Mouse (Mus musculus) limb, embryonic 14.5 days (tissue): ENCODE results near the gene Rpl18a. TPM values are rescaled to one million over a fixed set of nuclear protein-coding genes. Genes with fewer than 3 reads are reported as not detected.

ENCODE experiments used
- ATAC-seq: fragments of 200-750 bp; cut with Nextera tagmentation; 2 replicates; pipeline ENCODE4 v1.8.0; 2017; ENCODE audit warnings: low read depth, moderate number of reproducible peaks, moderate TSS enrichment; ENCODE audit not compliant: low FRiP score
- DNase-seq: peaks from one replicate; pipeline ENCODE4 v3.0.0-alpha.2; 2015; ENCODE audit warnings: low spot score
- H3K27ac ChIP-seq: fragments of 300-500 bp; sonication (generic); replicated peaks from 2 replicates; pipeline ENCODE4 v1.5.1; 2014; ENCODE audit warnings: low read depth, mild to moderate bottlenecking, low read length, moderate library complexity, mixed read lengths
- H3K27me3 ChIP-seq: fragments of 300-500 bp; sonication (generic); 2 replicates; pipeline ENCODE4 v1.6.1; 2014; ENCODE audit warnings: low read length, mixed read lengths; ENCODE audit not compliant: control insufficient read depth, insufficient read depth
- H3K36me3 ChIP-seq: fragments of 300-500 bp; sonication (generic); 2 replicates; pipeline ENCODE4 v1.6.1; 2014; ENCODE audit warnings: mild to moderate bottlenecking, low read length, moderate library complexity, mixed read lengths; ENCODE audit not compliant: control insufficient read depth, insufficient read depth
- H3K4me1 ChIP-seq: fragments of 300-500 bp; sonication (generic); 2 replicates; pipeline ENCODE4 v1.6.1; 2014; ENCODE audit warnings: antibody characterized with exemption, low read length, mixed read lengths; ENCODE audit not compliant: control insufficient read depth, insufficient read depth
- H3K4me2 ChIP-seq: fragments of 300-500 bp; sonication (generic); replicated peaks from 2 replicates; pipeline ENCODE4 v1.6.1; 2014; ENCODE audit warnings: low read depth, mild to moderate bottlenecking, low read length, moderate library complexity; ENCODE audit not compliant: severe bottlenecking
- H3K4me3 ChIP-seq: fragments of 300-500 bp; sonication (generic); replicated peaks from 2 replicates; pipeline ENCODE4 v1.5.1; 2014; ENCODE audit warnings: low read length
- H3K9ac ChIP-seq: fragments of 300-500 bp; sonication (generic); 2 replicates; pipeline ENCODE4 v1.6.1; 2014; ENCODE audit warnings: mild to moderate bottlenecking, low read depth, low read length, moderate library complexity; ENCODE audit not compliant: severe bottlenecking
- H3K9me3 ChIP-seq: fragments of 300-500 bp; sonication (generic); 2 replicates; pipeline ENCODE4 v1.6.1; 2016; ENCODE audit warnings: low read length; ENCODE audit not compliant: control insufficient read depth
- POLR2A ChIP-seq: fragments of 200-500 bp; IDR thresholded peaks from 2 replicates; pipeline ENCODE4 v1.8.0; 2012; ENCODE audit warnings: inconsistent platforms, mild to moderate bottlenecking, moderate library complexity, borderline replicate concordance; ENCODE audit not compliant: insufficient read depth, insufficient read length; ENCODE audit errors: extremely low read depth
- WGBS: fragments of 180-500 bp; shearing (Covaris S2); extraction: QIAGEN DNeasy Blood & Tissue Kit; methylation state at CpG from one replicate; pipeline ENCODE4 v1.1.7; 2014; 5-methylcytosine and 5-hydroxymethylcytosine counted together
- polyA plus RNA-seq, 2 experiments: library from polyadenylated mRNA; depleted of rRNA in 1 of 2; stranded (reverse) in 1 of 2; unstranded in 1 of 2; fragments of >200 nt; fragmentation: Nextera tagmentation in 1 of 2; extraction: Ambion mirVana in 1 of 2; gene quantifications; 2 replicates each; pipeline versions ENCODE4 v1.2.1 to v1.2.3; 2012 to 2014

Rpl18a gene
- 5,343 and 6,042 TPM in 2 replicates for polyA plus RNA-seq (2012; rRNA removed)
- polyA plus RNA-seq (2014; fragmentation: Nextera tagmentation; extraction: Ambion mirVana), result 5,732 and 5,809 TPM in 2 replicates

DNA sequence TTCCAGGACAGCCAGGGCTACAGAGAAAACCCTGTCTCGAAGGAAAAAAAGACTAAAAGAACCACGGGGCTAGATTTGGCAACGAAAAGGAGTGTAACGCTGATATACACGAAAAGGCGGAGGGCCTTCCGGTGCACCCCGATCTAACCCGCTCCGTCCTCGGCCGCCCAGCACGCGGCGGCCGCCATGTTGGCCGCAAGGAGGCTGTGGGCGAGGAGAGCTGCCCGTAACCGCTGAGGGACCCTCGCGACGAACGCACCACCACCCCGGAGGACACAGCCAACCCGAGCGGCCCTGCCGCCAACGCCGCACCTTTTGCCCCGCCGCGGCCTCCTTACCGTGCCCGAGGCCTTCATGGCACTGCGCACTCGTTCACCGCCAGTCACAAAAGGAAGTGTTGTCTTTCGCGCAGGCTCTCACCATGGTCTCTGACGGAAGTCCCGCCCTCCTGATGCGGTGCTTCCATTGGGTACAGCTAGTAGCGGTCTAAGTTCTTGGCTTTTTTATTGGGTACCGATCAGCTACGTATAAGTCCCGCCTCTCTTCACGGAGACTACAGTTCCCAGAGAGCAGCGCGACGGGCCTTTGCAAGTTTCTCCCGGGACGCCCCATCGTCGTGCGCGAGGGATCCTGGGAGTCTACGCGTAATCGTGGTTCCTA is at the start of gene Rpl18a:
Gene Rpl18a (minus strand): TSS at position 392 of the 660 bp plus-strand sequence.
- TF ChIP-seq POLR2A, result peak; percentile 87; the same call in 1 of the 2 replicates
- DNase-seq, result peak; percentile 99
- H3K27ac ChIP-seq, result peak within 1 kb of the TSS; percentile 77
- peaks cover 10% of the 10 kb centered on the region for H3K4me1 ChIP-seq
- WGBS, result under 1% methylated on average over 60 of the region's 60 CpGs
- peaks cover 16% of the 10 kb centered on the region for H3K27me3 ChIP-seq
- peak within 1 kb of the TSS; percentile 94 for H3K4me2 ChIP-seq
- peak within 1 kb of the TSS; percentile 77 for H3K4me3 ChIP-seq
- peaks cover 30% of the 10 kb centered on the region for H3K36me3 ChIP-seq
- H3K9me3 ChIP-seq, result no peaks in the 10 kb centered on the region
- peak within 1 kb of the TSS; percentile 88 for H3K9ac ChIP-seq
- ATAC-seq, result peak; percentile 98

DNA sequence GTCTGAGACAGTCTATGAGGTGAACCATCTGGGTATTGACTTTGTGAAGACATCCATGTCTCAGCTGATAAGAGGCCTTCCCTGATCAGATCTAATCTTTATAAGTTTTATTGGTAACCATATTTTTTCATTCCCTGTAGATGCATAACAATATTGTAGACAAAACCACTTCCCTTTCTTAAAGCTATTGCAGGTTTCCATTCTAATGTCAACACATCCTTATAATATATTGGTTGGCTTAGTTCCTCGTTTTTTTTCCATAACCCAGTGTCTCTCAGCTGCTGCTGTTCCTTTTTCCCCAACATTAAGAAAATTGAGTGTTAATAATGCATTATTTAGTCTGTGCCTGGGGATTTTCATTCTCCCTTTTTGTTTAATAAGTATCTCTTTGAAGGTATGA is 46.0 kb upstream of the Rpl18a start:
- H3K27me3 ChIP-seq, result no peaks in the 10 kb centered on the region
- DNase-seq, result no peak
- no peak overlapping the region for H3K4me3 ChIP-seq
- H3K4me1 ChIP-seq, result no peaks in the 10 kb centered on the region
- no peak for TF ChIP-seq POLR2A
- no peak overlapping the region for H3K9ac ChIP-seq
- 35% methylated on average over 1 of the region's 1 CpGs for WGBS
- no peaks in the 10 kb centered on the region for H3K9me3 ChIP-seq
- H3K27ac ChIP-seq, result no peak overlapping the region
- H3K4me2 ChIP-seq, result no peak overlapping the region
- no peak for ATAC-seq
- H3K36me3 ChIP-seq, result no peaks in the 10 kb centered on the region

GRCm38 (mm10) chr8:70941478-70941877 is 44.3 kb upstream of the Rpl18a start:
- ATAC-seq (no peak), DNase-seq (no peak)
- no peaks in the 10 kb centered on the region for H3K9me3 ChIP-seq
- no peaks in the 10 kb centered on the region for H3K27me3 ChIP-seq
- no peaks in the 10 kb centered on the region for H3K4me1 ChIP-seq
- no peak overlapping the region for H3K4me3 ChIP-seq
- no peaks in the 10 kb centered on the region for H3K36me3 ChIP-seq
- H3K9ac ChIP-seq, result no peak overlapping the region
- H3K4me2 ChIP-seq, result no peak overlapping the region
- H3K27ac ChIP-seq, result no peak overlapping the region
- TF ChIP-seq POLR2A, result no peak
- 71% methylated on average over 2 of the region's 2 CpGs for WGBS

GRCm38 (mm10) chr8:70937200-70937599 is 40.0 kb upstream of the Rpl18a start:
- Histone ChIP-seq H3K4me2 (no peak overlapping the region), H3K9me3 (no peaks in the 10 kb centered on the region), H3K27ac (no peak overlapping the region), H3K36me3 (no peaks in the 10 kb centered on the region), H3K4me3 (no peak overlapping the region), H3K4me1 (no peaks in the 10 kb centered on the region), H3K27me3 (no peaks in the 10 kb centered on the region), H3K9ac (no peak overlapping the region)
- DNase-seq (no peak), ATAC-seq (no peak)
- TF ChIP-seq POLR2A, result no peak
- WGBS, result 85% methylated on average over 6 of the region's 6 CpGs

- WGBS, result 61% methylated on average over 7 of the region's 7 CpGs
- TF ChIP-seq POLR2A, result no peak
- H3K27ac ChIP-seq, result no peak overlapping the region
- no peaks in the 10 kb centered on the region for H3K36me3 ChIP-seq
- H3K4me1 ChIP-seq, result no peaks in the 10 kb centered on the region
- H3K4me2 ChIP-seq, result no peak overlapping the region
- no peaks in the 10 kb centered on the region for H3K9me3 ChIP-seq
- DNase-seq (no peak), ATAC-seq (no peak)
- no peaks in the 10 kb centered on the region for H3K27me3 ChIP-seq
- H3K9ac ChIP-seq, result no peak overlapping the region
- no peak overlapping the region for H3K4me3 ChIP-seq
These were observed 37.6 kb upstream of the Rpl18a start for GRCm38 (mm10) chr8:70934786-70935185.
